Mouse (Mus musculus) frontal cortex, postnatal 25 days (tissue): ENCODE measurements at regions not wholly inside any gene's neighbourhood (a gene's known extent, or its start where the extent isn't known, plus 50 kb on each side); places are given as distances from the start of the nearest gene placed in this dataset.

Source experiments
- DNase-seq, 2 experiments: peaks; one replicate each; pipeline ENCODE4 v3.0.0; 2022; ENCODE audit warnings: low spot score in 2 of 2

- DNase-seq = no peak
Measured at GRCm38 (mm10) chr12:79883651-79884050, 229.2 kb downstream of the Zfp36l1 start.

DNA sequence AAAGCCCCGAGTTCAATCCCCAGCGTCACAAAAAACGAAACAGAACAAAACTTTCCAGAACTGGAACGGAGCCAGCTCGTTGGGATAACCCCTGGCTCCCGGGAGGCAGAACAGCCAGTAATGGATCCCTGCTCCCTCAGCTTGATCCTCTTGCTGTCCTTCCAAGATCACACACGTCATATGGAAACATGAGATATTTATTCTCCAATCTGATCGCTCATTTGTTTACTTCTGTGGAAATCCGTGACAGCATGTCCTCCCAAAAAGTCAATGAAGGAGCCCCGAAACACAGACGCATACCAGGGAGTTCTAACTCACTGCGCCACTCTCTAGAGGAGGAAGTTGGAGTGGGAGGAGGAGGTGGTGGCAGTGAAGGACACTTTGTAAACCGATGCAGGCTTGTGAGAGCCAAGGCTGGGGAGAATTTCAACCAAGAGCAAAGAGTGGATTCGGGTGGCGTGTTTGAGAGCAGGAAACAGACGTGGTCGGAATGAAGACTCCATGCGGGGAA lies 232.0 kb downstream of the Zfp36l1 start:
- DNase-seq = no peak

DNA sequence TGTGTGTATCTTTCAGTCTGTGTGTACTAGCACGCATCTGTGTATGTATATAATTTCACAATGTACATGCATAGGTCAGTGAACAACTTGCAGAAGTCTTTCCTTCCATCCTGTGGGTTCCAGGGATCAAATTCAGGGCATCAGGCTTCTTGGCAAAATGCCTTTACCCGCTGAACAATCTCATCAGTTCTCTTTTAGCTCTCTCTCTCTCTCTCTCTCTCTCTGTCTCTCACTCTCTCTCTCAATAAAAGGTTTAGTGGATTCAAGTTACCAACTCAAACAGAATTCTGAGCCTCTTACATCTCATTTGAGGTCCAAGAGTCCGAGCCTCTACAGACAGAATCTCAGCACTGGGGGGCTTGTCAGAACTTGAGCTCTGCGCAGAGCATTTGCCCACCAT lies 232.5 kb downstream of the Zfp36l1 start:
- no peak for DNase-seq

DNA sequence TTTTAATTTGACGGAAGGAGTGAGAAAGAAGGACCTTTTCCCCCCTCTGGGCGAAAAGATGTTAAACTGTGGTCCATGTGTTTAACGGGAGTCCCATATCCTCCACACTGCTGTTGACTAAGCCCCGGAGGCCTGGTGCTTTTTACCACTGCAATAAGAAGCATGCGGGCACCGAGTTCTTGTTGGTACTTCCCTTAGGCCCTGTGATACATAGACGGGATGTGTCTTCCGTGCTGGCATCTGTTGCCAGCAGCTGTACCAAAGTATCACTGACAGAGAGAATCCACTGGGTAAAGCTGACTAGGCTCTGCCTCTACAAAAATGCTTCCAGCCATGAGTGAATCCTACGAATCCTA lies 232.9 kb downstream of the Zfp36l1 start:
- DNase-seq = no peak

- no peak for DNase-seq
Measured at GRCm38 (mm10) chr12:79879093-79879917, 233.5 kb downstream of the Zfp36l1 start.

GRCm38 (mm10) chr12:79878766-79879092 lies 234.1 kb downstream of the Zfp36l1 start:
- no peak for DNase-seq

DNA sequence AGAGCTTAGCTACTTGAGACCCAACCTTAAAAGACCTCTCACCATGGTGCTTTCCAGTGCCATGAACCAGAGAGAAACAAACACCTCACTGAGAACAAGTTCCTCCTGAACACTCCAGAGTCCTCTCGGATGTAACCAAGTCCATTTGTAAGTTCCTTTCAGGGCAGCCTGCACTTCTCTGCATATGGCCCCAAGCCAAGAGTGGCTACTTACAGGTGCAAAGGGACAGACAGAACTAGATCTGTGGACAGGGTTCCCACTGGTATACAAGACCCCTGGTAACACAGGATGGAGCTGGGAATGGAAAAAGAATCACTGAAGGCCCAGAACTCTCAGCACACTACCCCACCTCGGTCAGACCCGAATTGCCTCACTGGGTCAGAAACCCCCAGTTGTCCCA lies 234.7 kb downstream of the Zfp36l1 start:
- DNase-seq = no peak

GRCm38 (mm10) chr12:79874333-79874732 lies 238.5 kb downstream of the Zfp36l1 start:
- DNase-seq = no peak

GRCm38 (mm10) chr12:79865179-79865552 lies 247.6 kb downstream of the Zfp36l1 start:
- no peak for DNase-seq

GRCm38 (mm10) chr12:79864346-79865178 lies 248.3 kb downstream of the Zfp36l1 start:
- DNase-seq = no peak
